Mouse (Mus musculus) heart, embryonic 16.5 days (tissue): Measurements from ENCODE around the gene Crb3. TPM values are rescaled to one million over a fixed set of nuclear protein-coding genes. Genes with fewer than 3 reads are reported as not detected.

Source experiments
- ATAC-seq: fragments of 200-750 bp; cut with Nextera tagmentation; replicated peaks from 2 replicates; pipeline ENCODE4 v1.8.0; 2017; ENCODE audit warnings: moderate number of reproducible peaks; ENCODE audit not compliant: insufficient read depth, low FRiP score; ENCODE audit errors: extremely low read depth
- H3K27ac ChIP-seq: fragments of 300-500 bp; sonication (generic); 2 replicates; pipeline ENCODE4 v1.5.1; 2014; ENCODE audit warnings: mild to moderate bottlenecking, low read length, control low read depth, moderate library complexity
- H3K27me3 ChIP-seq: fragments of 300-500 bp; sonication (generic); 2 replicates; pipeline ENCODE4 v1.6.1; 2014; ENCODE audit warnings: low read length, mixed read lengths; ENCODE audit not compliant: control insufficient read depth, insufficient read depth
- H3K36me3 ChIP-seq: fragments of 300-500 bp; sonication (generic); 2 replicates; pipeline ENCODE4 v1.6.1; 2014; ENCODE audit not compliant: control insufficient read depth, insufficient read depth
- H3K4me1 ChIP-seq: fragments of 300-500 bp; sonication (generic); 2 replicates; pipeline ENCODE4 v1.6.1; 2014; ENCODE audit warnings: low read length, mixed read lengths; ENCODE audit not compliant: control insufficient read depth, insufficient read depth
- H3K4me2 ChIP-seq: fragments of 300-500 bp; sonication (generic); 2 replicates; pipeline ENCODE4 v1.6.1; 2014; ENCODE audit warnings: low read depth, mild to moderate bottlenecking, control low read depth, low read length
- H3K4me3 ChIP-seq: fragments of 300-500 bp; sonication (generic); 2 replicates; pipeline ENCODE4 v1.5.1; 2014; ENCODE audit warnings: mild to moderate bottlenecking, control low read depth, low read length
- H3K9ac ChIP-seq: fragments of 300-500 bp; sonication (generic); 2 replicates; pipeline ENCODE4 v1.6.1; 2014; ENCODE audit warnings: low read length, control low read depth
- H3K9me3 ChIP-seq: fragments of 300-500 bp; sonication (generic); replicated peaks from 2 replicates; pipeline ENCODE4 v1.6.1; 2016; ENCODE audit warnings: low read length; ENCODE audit not compliant: control insufficient read depth
- WGBS: fragments of 180-500 bp; shearing (Covaris S2); extraction: QIAGEN DNeasy Blood & Tissue Kit; methylation state at CpG from one replicate; pipeline ENCODE4 v1.1.7; 2014; 5-methylcytosine and 5-hydroxymethylcytosine counted together
- polyA plus RNA-seq: library from polyadenylated mRNA; unstranded; fragments of >200 nt; fragmentation: Nextera tagmentation; extraction: Ambion mirVana; gene quantifications from 2 replicates; pipeline ENCODE4 v1.2.1, GENCODE M21; 2015

Gene Crb3
- polyA plus RNA-seq, 1 experiment from 2014 or later = 1.1 TPM

DNA sequence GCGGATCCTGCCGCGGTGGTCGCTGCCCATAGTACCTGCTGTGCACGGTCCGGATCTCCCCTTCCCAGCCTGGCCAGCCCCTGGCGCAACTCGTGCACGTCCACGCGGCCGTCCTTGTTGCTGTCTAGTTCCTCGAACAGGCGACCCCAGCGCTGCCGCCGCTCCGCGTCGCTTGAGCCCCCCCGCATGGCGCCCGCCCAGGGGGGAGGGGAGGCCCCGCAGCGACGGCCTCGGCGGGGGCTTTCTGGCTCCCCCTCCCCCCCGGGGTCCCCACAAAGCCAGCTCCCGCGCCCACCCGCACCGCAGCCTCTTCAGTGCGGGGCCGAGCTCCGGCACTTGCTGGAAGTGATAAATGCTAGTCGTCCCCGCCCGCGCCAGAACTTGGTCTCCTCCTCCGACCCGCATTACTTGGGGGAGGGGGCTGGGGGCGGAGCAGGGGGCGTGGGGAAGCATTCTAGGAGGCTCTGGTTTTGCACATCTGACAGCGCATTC, 627 bp downstream of the Crb3 start, which contains the start of gene Slc25a23:
Slc25a23 (minus strand) TSS at position 378 of the 492 bp plus-strand sequence.
- ATAC-seq = peak; percentile 79
- H3K27ac ChIP-seq = peak within 1 kb of the TSS; percentile 87
- peak within 1 kb of the TSS; percentile 79 for H3K4me2 ChIP-seq
- H3K4me1 ChIP-seq = peaks cover 17% of the 10 kb centered on the region
- H3K27me3 ChIP-seq = peaks cover 22% of the 10 kb centered on the region
- H3K36me3 ChIP-seq = 0 out of 2 replicates have a peak, but pooled peaks cover 4% of the 10 kb centered on the region
- H3K9me3 ChIP-seq = no peaks in the 10 kb centered on the region
- peak within 1 kb of the TSS; percentile 93 for H3K9ac ChIP-seq
- under 1% methylated on average over 39 of the region's 45 CpGs for WGBS
- H3K4me3 ChIP-seq = peak within 1 kb of the TSS; percentile 89

DNA sequence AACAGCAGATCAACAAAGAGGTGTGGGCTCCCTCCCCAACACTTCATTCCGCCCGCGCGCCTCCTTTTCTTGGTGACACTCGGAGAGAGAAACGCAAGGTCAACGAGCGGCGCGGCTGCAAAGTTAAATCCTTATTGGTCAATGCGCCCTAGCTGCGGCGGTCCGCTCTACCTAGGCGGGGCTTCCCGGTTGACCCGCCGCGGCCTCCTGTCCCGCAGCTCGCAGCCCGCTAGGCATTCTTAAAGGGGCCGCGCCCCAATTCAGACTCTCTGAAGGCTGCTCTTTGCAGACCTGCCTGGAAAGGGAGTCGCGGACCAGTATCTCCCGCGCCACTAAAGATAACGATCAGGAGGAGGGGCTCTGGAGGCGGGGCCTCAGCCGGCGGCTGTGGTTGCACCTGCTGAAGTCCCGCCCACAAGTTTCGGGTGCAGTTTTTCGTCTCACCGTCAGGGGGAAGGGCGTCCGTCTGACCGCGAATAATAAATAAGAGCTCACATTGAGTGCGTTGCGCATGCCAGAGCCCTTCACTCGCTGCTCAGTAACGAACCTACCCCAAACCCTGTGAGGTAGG, 1.4 kb downstream of the Crb3 start:
- WGBS = under 1% methylated on average over 44 of the region's 44 CpGs
- H3K9ac ChIP-seq = peak overlapping the region; percentile 93
- H3K4me1 ChIP-seq = peaks cover 17% of the 10 kb centered on the region
- H3K36me3 ChIP-seq = no peaks in the 10 kb centered on the region
- ATAC-seq = peak; percentile 88
- peak overlapping the region; percentile 87 for H3K27ac ChIP-seq
- H3K4me3 ChIP-seq = peak overlapping the region; percentile 89
- peak overlapping the region; percentile 79 for H3K4me2 ChIP-seq
- peaks cover 22% of the 10 kb centered on the region for H3K27me3 ChIP-seq
- H3K9me3 ChIP-seq = no peaks in the 10 kb centered on the region

DNA sequence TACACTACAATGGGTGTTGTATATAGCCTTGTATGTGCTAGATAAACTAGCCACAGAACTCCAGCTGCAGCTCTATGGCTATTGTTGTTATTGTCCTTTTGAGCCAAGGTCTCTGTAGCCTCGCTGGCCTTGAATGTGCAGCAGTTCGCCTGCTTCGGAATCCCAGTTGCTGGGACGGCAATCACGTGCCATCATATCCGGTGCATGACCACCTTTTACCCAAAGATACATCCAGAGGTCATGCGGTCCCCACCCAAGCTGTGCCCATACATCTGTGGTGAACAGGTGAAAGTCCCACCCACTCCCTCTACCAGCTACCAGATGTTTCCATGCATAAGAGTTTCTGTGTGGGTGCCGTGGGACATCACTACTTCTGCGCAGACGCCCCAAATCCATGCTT, 2.2 kb downstream of the Crb3 start:
- peaks cover 17% of the 10 kb centered on the region for H3K4me1 ChIP-seq
- H3K36me3 ChIP-seq = no peaks in the 10 kb centered on the region
- 34% methylated on average over 10 of the region's 10 CpGs for WGBS
- peak overlapping the region; percentile 63; the same call in 1 of the 2 replicates for H3K9ac ChIP-seq
- H3K27ac ChIP-seq = no peak overlapping the region
- H3K4me3 ChIP-seq = no peak overlapping the region
- H3K4me2 ChIP-seq = peak overlapping the region; percentile 79
- H3K27me3 ChIP-seq = peaks cover 24% of the 10 kb centered on the region
- no peak for ATAC-seq
- no peaks in the 10 kb centered on the region for H3K9me3 ChIP-seq

DNA sequence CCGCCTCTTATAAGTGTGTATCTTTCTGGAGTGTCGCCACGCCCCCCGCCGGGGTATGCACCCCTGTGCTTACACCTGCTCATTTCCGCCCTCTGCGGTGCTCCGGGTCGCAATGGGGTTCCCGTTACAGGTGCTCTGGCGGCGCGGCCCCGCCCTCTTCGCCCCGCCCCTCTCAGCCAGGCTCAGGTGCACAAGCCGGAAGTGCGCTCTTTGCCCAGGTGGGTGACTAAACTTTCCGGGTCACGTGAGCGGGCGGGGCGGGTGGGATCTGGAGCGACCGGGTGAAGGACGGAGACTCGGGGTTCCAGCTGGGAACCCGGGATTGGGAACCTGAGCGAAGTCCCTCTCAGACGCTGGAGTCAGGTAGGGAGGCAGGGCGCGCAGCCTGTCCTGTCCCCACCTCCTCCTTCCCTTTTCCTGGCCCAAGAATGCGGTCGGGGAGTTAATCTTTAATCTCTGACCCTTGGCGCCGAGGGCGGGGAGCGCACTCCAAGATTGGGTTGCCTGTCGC, 3.2 kb downstream of the Crb3 start:
- Histone ChIP-seq H3K4me1 (peaks cover 17% of the 10 kb centered on the region), H3K27ac (no peak overlapping the region), H3K4me3 (peak overlapping the region; percentile 44), H3K9me3 (no peaks in the 10 kb centered on the region), H3K36me3 (no peaks in the 10 kb centered on the region), H3K9ac (0 out of 2 replicates have a peak overlapping the region, but pooled peaks have one; percentile 6), H3K27me3 (peaks cover 31% of the 10 kb centered on the region), H3K4me2 (peak overlapping the region; percentile 57)
- 2% methylated on average over 39 of the region's 39 CpGs for WGBS
- no peak for ATAC-seq

DNA sequence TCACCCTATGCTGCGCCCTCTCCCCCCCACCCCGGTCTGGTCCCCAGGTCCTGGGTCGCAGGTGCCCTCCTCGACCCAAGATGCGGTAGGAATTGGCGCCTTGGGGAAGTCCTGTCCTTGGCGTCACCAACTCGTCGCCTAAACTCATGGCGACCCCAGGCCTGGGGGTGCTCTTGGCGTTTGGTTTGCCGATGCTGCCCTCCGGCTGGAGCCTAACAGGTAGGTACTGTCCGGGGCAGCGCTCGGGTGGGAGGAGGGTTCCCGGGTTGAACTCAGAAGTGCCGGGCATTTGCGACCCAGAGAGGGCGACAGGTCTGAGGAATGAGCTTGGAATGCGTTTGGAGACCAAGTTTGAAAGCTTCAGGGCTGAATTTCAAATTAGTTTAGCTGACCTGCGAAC, 3.6 kb downstream of the Crb3 start:
- H3K4me3 ChIP-seq = peak overlapping the region; percentile 44
- 3% methylated on average over 22 of the region's 22 CpGs for WGBS
- no peaks in the 10 kb centered on the region for H3K36me3 ChIP-seq
- H3K27ac ChIP-seq = no peak overlapping the region
- H3K9ac ChIP-seq = 0 out of 2 replicates have a peak overlapping the region, but pooled peaks have one; percentile 6
- peaks cover 31% of the 10 kb centered on the region for H3K27me3 ChIP-seq
- no peaks in the 10 kb centered on the region for H3K9me3 ChIP-seq
- H3K4me2 ChIP-seq = peak overlapping the region; percentile 57
- peaks cover 17% of the 10 kb centered on the region for H3K4me1 ChIP-seq
- no peak for ATAC-seq

DNA sequence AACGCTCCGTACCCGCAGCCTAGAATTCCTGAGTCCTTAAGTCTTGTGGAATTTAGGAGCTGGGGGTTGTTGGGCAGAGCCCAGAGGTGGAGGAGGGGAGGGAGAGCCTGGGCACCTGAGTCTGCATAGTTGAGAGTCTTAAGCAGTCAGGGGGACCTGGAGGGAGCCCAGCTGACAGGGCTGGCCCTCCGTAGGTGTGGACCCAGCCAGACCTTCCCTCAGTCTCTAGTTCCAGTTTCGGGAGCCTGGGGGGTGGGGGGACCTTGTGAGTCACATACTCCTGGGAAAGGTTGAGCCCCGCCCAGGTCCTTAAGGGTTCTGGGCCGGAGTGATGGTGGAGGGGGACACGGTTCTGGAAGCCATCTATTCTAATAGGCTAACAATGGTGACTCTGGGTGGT, 4.1 kb downstream of the Crb3 start:
- H3K4me1 ChIP-seq = peaks cover 14% of the 10 kb centered on the region
- H3K4me3 ChIP-seq = no peak overlapping the region; the same call in 1 of the 2 replicates
- no peak overlapping the region for H3K27ac ChIP-seq
- no peak overlapping the region for H3K4me2 ChIP-seq
- ATAC-seq = no peak
- H3K9me3 ChIP-seq = no peaks in the 10 kb centered on the region
- no peak overlapping the region for H3K9ac ChIP-seq
- no peaks in the 10 kb centered on the region for H3K36me3 ChIP-seq
- H3K27me3 ChIP-seq = peaks cover 31% of the 10 kb centered on the region
- WGBS = 17% methylated on average over 8 of the region's 8 CpGs

DNA sequence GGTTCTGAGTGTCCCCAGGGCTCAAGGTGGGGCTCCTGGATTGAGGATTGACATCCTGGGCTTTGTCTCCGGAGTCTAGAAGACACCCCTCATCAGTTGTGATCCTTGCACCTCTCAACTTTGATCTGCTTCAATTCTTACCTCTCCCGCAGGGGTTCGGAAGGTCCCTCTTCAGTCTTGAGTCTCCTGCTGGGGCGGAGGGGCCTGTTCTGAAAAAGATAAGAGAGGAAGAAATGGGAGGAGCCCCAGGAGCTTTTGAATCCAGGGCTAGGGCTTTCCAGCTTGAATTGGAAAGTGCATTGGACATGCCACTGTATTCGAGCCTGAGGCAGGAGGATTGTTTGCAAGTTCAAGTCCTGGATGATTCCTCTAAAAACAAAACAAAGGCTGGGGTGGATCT, 8.0 kb downstream of the Crb3 start:
- H3K27ac ChIP-seq = no peak overlapping the region
- H3K27me3 ChIP-seq = peaks cover 35% of the 10 kb centered on the region

DNA sequence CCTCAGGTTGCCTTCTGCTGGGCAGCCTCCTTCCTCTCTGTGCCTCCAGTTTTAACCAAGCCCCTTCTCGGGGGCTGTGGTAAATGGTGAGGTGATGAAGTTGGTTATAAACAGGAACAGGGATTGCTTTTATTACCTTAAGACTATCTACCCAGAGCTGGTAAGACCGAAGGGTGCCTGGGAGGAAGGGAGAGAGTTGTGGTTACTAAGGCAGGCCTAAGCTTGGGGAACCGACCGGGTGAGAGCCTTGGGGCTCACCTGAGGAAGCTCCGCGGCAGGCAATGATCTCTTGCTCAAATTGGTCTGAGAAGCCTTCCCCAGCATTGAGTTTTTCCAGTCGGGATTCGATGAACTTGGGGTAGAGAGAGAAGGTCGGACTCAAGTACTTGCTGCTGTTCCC, 11.4 kb downstream of the Crb3 start:
- H3K4me1 ChIP-seq = 0 out of 2 replicates have a peak, but pooled peaks cover 2% of the 10 kb centered on the region
- H3K27me3 ChIP-seq = peaks cover 20% of the 10 kb centered on the region
- no peaks in the 10 kb centered on the region for H3K36me3 ChIP-seq
- H3K9me3 ChIP-seq = no peaks in the 10 kb centered on the region
- no peak overlapping the region for H3K9ac ChIP-seq
- no peak overlapping the region for H3K4me3 ChIP-seq
- 15% methylated on average over 9 of the region's 9 CpGs for WGBS
- no peak for ATAC-seq
- no peak overlapping the region for H3K27ac ChIP-seq
- no peak overlapping the region for H3K4me2 ChIP-seq

More for the DNA sequence above, 8.0 kb downstream of the Crb3 start:
- Histone ChIP-seq H3K4me1 (peaks cover 2% of the 10 kb centered on the region; the same call in 1 of the 2 replicates), H3K9me3 (no peaks in the 10 kb centered on the region), H3K4me3 (no peak overlapping the region), H3K9ac (no peak overlapping the region), H3K36me3 (no peaks in the 10 kb centered on the region), H3K4me2 (no peak overlapping the region)
- WGBS = 42% methylated on average over 5 of the region's 5 CpGs
- ATAC-seq = no peak

DNA sequence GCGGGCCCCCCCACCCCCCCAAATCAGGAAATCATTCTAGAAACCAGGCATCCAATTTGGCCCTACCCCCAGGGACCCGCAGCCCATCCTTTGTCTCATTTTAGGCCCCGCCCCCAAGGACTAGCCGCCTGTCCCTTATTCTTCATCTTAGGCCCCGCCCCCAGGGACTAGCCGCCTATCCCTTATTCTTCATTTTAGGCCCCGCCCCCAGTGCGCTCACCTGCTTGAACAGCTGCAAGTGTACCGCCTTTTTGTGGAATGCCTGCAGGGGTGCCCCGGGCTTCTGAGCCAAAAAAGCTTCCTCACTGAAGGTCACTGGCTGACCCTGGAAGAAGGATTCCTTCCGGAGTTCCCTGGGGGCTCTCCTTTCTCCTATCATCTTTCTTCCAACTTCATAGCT, 11.8 kb downstream of the Crb3 start:
- Histone ChIP-seq H3K4me3 (no peak overlapping the region), H3K27me3 (peaks cover 20% of the 10 kb centered on the region), H3K9ac (no peak overlapping the region), H3K9me3 (no peaks in the 10 kb centered on the region), H3K4me1 (0 out of 2 replicates have a peak, but pooled peaks cover 2% of the 10 kb centered on the region), H3K36me3 (no peaks in the 10 kb centered on the region), H3K27ac (no peak overlapping the region), H3K4me2 (no peak overlapping the region)
- 3% methylated on average over 11 of the region's 11 CpGs for WGBS
- ATAC-seq = no peak
